Comparison of ENCODE assay signal across 19 mouse cellular contexts in genomic region chr13:23688956-23689355, GRCm38 (mm10). TPM values are rescaled to one million over a fixed set of nuclear protein-coding genes. Genes with fewer than 3 reads are reported as not detected.
"Had no signal": no experiment of that assay in that cellular context is flagged by ENCODE, and none has a peak within 500 bp of the region (broad histone marks: within the 10 kb centered on the region; RNA-seq: fewer than 3 reads in every experiment).

No protein-coding gene starts in this region.

- H3K27me3 ChIP-seq: intestine, embryonic 15.5 days; limb, embryonic 13.5 days; lung, embryonic 15.5 days; midbrain, embryonic 13.5 days had no signal

- H3K4me2 ChIP-seq: intestine, embryonic 15.5 days; limb, embryonic 13.5 days; lung, embryonic 15.5 days; midbrain, embryonic 13.5 days had no signal

- ATAC-seq: intestine, embryonic 15.5 days; midbrain, embryonic 13.5 days had no signal

- DNase-seq: kidney, adult 8-10 months; kidney, postnatal 36 days; layer of hippocampus, adult 9-11 months; layer of hippocampus, postnatal 36 days; lung, postnatal 14 days; right cerebral cortex, adult 18-20 months; right cerebral cortex, postnatal 25 days; thymus, adult 2 months; thymus, postnatal 36 days had no signal

- H3K36me3 ChIP-seq: intestine, embryonic 15.5 days; limb, embryonic 13.5 days; lung, embryonic 15.5 days; midbrain, embryonic 13.5 days had no signal

- H3K27ac ChIP-seq: intestine, embryonic 15.5 days; limb, embryonic 13.5 days; liver, embryonic 14.5 days; lung, embryonic 15.5 days; macrophage; midbrain, embryonic 13.5 days had no signal

- H3K4me3 ChIP-seq: intestine, embryonic 15.5 days; limb, embryonic 13.5 days; lung, embryonic 15.5 days; midbrain, embryonic 13.5 days had no signal

- H3K9me3 ChIP-seq: intestine, embryonic 15.5 days; limb, embryonic 13.5 days; lung, embryonic 15.5 days; midbrain, embryonic 13.5 days had no signal

- H3K9ac ChIP-seq: intestine, embryonic 15.5 days; limb, embryonic 13.5 days; liver, embryonic 14.5 days; lung, embryonic 15.5 days; midbrain, embryonic 13.5 days had no signal

RNA-seq across cellular contexts. Expression of gene Hist1h1t, which starts 6.7 kb away (rescaled TPM):
- polyA plus RNA-seq: intestine, embryonic 15.5 days; kidney, embryonic 16.5 days; macrophage; midbrain, embryonic 13.5 days; midbrain, postnatal 0 days; neural tube, embryonic 14.5 days; stomach, embryonic 14.5 days had no signal
